Mouse (Mus musculus) heart, postnatal 0 days (tissue): ENCODE results near the gene Hspa12b.

ENCODE experiments used
- CTCF ChIP-seq: IDR thresholded peaks from 2 replicates; pipeline ENCODE4 v1.5.1; 2016; ENCODE audit warnings: antibody characterized with exemption, control low read depth, low read depth
- EP300 ChIP-seq: IDR thresholded peaks from 2 replicates; pipeline ENCODE4 v1.6.1; 2016; ENCODE audit warnings: antibody characterized with exemption, low read depth

DNA sequence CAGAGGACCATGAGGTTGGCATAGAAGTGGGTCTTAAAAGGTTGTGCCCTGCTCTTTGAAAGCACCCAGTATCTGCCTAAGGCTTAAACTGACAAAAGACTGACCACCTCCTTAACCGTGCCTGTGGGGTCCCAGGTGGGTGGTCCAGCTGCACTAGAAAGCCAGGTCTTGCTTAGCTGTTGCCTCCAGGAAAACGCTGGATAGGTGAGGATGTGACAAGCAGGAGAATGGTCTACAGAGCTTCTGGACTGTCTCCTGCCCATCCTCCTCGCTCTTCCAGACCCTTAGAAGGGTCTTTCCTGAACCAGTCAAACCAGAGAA is 60.5 kb downstream of the Hspa12b start:
- TF ChIP-seq CTCF, result no peak
- no peak for TF ChIP-seq EP300
